Mouse (Mus musculus): ENCODE results near the gene Reck.

The Reck gene

GRCm38 (mm10) chr4:43906443-43906842 is 31.1 kb downstream of the Reck start:
- peak; percentile 55 to 64 for DNase-seq

- DNase-seq, result peak in 1 of 2 experiments; percentile 29
Measured at GRCm38 (mm10) chr4:43918221-43918620, 42.9 kb downstream of the Reck start.

DNA sequence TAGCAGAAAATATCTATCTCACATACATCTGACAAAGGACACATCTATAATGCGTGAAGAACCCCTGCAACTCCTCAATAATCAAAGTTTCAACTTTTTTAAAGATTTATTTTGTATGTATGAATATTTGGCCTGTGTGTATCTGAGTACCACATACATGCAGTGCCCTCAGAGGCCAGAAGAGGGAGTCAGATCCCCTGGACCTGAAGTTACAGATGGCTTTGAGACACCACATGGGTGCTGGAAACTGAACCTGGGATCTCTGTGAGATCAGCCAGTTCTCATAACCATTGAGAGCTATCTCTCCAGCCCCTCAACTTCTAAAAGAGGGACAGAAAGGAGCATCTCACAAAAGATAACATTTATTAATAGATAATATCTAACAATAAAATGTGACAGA is 45.3 kb downstream of the Reck start:
- DNase-seq, result no peak

GRCm38 (mm10) chr4:43925125-43925524 is 49.8 kb downstream of the Reck start:
- DNase-seq, result no peak

DNA sequence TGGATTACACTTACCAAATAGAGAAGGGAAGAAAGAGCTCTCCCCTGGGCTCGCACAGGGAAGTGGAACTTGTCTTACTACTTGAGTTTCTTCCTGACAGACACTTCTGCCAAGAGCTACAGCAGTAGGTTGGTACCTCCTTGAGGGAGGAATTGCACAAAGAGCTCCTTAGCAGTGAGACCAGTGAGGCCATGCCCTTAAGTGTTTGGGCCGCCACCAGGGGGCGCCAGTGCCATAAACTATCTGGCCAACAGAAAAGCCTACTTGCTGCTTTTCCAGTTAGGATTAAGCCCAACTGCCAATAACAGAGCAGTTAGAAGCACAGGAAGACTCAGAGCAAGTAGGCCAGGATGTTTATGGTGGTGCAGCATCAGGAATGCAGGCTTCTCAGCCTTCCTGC is 50.4 kb downstream of the Reck start:
- peak; percentile 93 to 95 for DNase-seq

- DNase-seq, result peak; percentile 41 to 53
Measured at GRCm38 (mm10) chr4:43927826-43928225, 52.5 kb downstream of the Reck start.

- DNase-seq, result no peak
Measured at GRCm38 (mm10) chr4:43931877-43932276, 56.5 kb downstream of the Reck start.

DNA sequence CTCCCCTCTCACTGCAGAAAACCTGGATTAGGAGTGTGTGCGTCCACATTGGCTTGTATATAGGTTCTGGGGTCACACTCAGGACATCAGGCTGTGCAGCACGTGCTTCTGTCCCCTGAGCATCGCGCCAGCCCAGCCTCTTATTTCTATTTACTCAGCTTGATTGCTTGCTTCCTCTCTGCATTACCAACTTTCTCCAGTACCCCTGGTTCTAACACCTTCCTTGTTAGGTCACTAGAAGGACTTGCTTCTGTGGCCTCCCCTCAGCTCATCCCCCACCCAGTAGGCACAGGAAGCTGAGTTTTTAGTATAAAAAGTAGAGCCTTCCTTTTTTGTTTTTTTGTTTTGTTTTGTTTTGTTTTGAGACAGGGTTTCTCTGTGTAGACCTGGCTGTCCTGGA is 60.9 kb downstream of the Reck start:
- DNase-seq, result no peak

DNA sequence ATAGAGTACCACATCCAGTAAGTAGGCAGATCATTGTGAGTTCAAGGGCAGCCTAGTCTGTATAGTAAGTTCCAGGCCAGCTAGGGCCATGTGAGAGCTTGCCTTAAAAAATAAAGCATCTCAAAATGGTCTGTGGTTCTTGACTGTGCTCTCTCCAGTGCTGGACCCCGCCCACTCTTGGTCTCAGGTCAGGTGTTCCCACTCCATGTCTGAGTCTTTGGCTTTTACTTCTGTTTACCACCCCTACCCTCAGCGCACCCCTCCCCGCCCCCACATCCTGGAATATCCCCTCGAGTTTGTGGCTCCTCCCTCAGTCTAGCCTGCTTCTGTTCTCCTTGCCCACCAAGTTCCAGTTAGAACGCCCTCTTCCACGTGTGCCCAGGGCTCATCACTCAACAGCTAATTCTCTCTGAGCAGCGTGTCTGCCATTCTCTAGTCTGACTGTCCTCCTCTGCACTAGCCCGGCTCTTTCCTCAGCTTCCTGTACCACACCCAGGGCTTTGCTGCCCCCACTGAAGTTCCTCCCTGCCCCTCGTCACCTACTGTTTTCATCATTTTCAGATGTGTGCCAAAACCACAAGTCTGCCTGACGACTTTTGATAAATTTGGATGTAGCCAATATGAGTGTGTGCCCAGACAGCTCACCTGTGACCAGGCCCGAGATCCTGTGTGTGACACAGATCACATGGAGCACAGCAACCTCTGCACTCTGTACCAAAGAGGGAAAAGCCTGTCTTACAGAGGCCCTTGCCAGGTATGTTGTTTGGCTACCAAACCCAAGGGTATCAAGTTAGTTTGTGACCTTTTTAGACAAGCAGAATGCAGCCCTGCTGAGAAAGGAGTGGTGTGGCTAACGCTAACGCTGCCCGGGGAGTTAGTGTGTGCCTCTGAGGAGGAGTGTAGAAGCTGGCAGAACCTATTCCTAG is 61.7 kb downstream of the Reck start:
- no peak for DNase-seq

DNA sequence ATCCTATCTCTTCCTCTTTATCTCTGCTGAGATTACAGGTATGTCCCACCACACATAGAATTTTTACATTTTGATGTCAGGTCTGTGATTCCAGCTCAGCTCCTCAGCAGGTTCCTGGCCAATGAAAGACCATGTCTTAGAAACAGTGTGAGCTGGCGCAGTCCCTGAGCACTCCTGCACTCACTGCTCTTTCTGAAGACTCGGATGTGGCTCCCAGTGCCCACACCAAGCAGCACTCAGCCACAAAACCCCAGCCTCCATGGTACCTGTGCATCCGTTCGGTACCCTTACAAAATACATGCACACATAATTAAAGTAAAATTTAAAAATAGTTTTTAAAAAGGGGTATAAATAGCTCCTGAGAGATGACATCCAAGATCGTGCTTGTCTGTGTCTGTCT is 66.0 kb downstream of the Reck start:
- DNase-seq, result no peak

DNA sequence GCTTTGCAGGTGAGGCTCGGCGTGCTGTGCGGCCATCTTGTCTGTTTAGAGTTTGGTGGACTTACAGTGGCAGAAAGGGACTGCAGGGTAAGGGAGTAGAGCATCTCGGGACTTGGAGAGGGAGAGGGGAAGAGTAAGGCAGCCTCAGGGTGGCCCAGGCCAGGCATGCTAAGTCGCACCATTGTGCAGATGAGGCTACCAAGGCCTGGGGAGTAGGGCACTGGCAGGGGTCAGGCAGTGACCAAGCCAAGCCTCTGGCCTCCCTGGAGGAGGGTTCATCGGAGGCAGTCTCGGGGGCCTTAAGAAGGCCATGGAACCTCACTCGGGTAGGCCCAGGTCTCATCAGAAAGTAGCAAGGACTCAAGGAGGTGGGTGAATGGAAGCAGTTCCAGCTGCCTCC is 67.1 kb downstream of the Reck start:
- no peak for DNase-seq

DNA sequence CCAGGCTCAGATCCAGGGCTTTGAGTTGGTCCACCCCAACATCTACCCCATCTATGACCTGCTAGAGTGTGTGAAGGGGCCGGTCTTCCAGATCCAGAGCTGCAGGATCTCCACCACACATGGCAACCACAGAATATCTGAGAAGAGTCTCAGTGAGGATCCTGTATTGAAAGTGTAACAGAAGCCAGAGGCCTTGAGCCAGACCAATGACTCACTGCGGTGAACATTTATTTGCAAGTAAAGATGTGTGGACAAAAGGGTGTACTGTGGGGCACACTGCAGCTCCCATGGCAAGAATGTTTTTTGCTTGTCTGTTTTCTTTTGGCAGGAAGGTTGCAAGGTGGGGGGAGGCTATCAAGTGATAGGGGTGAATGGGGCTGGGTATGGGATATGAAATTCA is 72.2 kb downstream of the Reck start:
- no peak for DNase-seq

GRCm38 (mm10) chr4:43957292-43957845 is 82.0 kb downstream of the Reck start, which contains the start of gene Glipr2:
Glipr2 (plus strand) TSS chr4:43957401.
- peak; percentile 86 to 87 for DNase-seq

- peak; percentile 81 to 82 for DNase-seq
Measured at GRCm38 (mm10) chr4:43957846-43958461, 82.6 kb downstream of the Reck start.

GRCm38 (mm10) chr4:43959523-43960179 is 84.3 kb downstream of the Reck start:
- no peak for DNase-seq

GRCm38 (mm10) chr4:43960207-43960606 is 84.9 kb downstream of the Reck start:
- DNase-seq, result no peak

GRCm38 (mm10) chr4:43964326-43964833 is 89.0 kb downstream of the Reck start:
- no peak for DNase-seq

DNA sequence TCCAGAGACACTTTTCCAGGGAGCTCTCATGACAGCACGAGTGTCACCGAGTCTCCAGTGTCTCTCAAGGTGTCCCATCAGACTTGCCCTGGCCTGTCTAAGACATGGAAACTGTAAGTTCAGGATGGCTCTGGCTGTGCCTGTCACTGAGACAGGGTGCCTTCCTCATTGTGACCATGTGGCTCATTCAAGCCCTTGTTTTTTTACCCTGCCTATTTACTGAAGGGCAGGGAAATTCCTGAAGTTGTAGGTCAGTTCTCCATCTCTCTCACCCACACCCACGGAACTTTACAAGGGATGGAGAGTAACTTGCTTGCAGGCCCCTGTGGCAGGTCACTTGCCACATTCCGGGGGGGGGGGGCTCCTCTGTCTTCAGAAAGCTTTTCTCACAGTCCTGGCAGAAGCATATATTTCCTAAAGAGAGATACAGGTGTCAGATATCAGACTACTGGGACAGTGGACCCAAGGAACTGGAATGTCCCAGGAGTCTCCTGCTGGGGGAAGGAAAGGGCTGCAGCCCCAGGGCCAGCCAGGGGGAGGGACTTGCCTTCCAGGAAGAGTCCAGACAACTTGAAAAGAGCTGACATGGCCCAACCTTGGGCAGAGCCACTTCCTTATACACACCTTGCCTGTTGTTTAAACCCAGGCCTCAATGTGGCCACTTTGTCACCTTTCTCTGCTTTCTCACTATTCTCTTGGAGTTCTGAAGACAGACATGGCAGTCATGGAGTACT is 89.8 kb downstream of the Reck start:
- no peak for DNase-seq

DNA sequence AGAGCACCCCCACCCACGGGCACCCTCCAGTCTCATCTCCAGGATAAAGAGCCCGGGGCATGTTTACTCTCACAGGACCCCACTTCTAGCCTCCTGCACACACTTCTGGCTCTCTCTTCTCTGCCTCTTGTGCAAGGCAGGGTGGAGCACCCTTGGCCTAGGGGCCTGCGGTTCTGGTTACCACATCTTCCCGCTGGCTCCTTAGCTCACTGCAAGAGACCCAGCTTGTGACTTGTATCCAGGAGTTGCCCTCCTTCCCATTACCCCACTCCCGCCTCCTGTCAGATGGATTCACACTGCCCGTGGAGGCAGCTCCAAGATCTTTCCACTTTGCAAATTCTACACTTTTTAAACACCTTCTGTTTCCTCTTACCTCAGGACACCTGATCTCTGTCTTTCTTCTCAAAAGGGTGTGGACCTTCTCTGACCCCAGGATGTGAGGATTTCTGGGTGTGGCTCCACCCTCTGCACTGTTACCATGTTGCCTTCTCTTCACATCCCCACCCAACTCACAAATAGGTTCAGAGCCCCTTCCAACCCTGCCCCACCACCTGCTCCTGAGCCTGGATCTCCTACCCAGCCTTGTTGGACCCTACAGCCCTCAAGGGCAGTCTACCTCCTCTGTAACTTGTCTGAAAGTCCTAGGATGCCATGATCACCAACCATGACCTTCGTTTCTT is 90.7 kb downstream of the Reck start:
- DNase-seq, result no peak

DNA sequence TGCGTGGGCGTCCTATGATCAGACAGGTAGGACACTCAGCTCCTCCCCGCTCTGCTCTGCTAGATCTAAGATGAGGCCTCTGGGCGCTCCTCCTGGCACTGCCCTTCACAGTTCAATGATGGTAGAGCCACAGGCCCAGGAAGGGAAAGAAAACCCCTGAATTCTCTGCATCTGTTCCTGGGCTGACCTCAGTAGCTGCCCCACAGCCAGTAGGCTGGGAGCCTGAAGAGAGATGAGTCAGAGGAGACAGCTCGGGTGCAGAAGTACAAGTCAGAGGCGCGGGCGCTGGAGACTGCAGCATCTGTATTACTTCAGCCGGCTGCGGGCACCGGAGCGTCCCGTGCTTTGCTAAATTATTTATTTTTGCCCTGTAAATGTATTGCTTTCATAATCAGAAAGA is 93.3 kb downstream of the Reck start:
- peak; percentile 72 to 80 for DNase-seq

DNA sequence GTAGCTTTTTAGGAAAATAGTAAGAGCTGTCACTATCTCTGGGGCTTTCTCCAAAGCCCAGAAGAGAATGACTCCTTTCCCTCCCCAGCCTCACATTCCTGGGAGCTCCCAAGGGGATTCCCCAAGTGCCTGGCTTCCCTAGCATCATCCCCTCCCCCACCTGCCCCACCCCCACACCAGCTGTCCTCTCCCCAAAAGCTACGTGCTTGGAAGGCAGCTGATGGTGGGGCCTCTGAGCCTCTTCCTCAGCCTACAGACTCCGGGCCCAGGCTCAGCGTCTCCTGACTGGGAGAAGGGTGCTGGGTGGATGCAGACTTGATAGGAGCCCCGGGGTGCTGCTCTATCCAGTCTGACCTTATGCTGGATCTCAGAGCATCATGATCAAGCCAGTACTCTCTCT is 94.0 kb downstream of the Reck start:
- DNase-seq, result peak; percentile 36 to 40

Data from cerebellum, postnatal 10 days (tissue).